Mouse (Mus musculus) hindbrain, embryonic 11.5 days (tissue): Measurements from ENCODE around the gene Rps19bp1. TPM values are rescaled to one million over a fixed set of nuclear protein-coding genes. Genes with fewer than 3 reads are reported as not detected.

ENCODE experiments used
- ATAC-seq: fragments of 200-750 bp; cut with Nextera tagmentation; 2 replicates; pipeline ENCODE4 v1.8.0; 2017; ENCODE audit warnings: mild to moderate bottlenecking, moderate TSS enrichment, moderate library complexity; ENCODE audit not compliant: low FRiP score
- DNase-seq: peaks from one replicate; pipeline ENCODE4 v3.0.0-alpha.2; 2015; ENCODE audit warnings: low spot score
- H3K27ac ChIP-seq: fragments of 300-500 bp; sonication (generic); 2 replicates; pipeline ENCODE4 v1.5.1; 2014; ENCODE audit warnings: mild to moderate bottlenecking, low read depth, low read length
- H3K27me3 ChIP-seq: fragments of 300-500 bp; sonication (generic); 2 replicates; pipeline ENCODE4 v1.6.1; 2014; ENCODE audit warnings: mild to moderate bottlenecking, low read length, moderate library complexity, mixed read lengths; ENCODE audit not compliant: control insufficient read depth, insufficient read depth
- H3K36me3 ChIP-seq: fragments of 300-500 bp; sonication (generic); 2 replicates; pipeline ENCODE4 v1.6.1; 2014; ENCODE audit warnings: mild to moderate bottlenecking, low read length, moderate library complexity, mixed read lengths; ENCODE audit not compliant: control insufficient read depth, insufficient read depth
- H3K4me1 ChIP-seq: fragments of 300-500 bp; sonication (generic); replicated peaks from 2 replicates; pipeline ENCODE4 v1.6.1; 2014; ENCODE audit warnings: low read length, mixed read lengths; ENCODE audit not compliant: control insufficient read depth, insufficient read depth
- H3K4me2 ChIP-seq: fragments of 300-500 bp; sonication (generic); replicated peaks from 2 replicates; pipeline ENCODE4 v1.6.1; 2014; ENCODE audit warnings: mild to moderate bottlenecking, low read depth, low read length
- H3K4me3 ChIP-seq: fragments of 300-500 bp; sonication (generic); 2 replicates; pipeline ENCODE4 v1.5.1; 2014; ENCODE audit warnings: low read depth, low read length
- H3K9ac ChIP-seq: fragments of 300-500 bp; sonication (generic); 2 replicates; pipeline ENCODE4 v1.6.1; 2014; ENCODE audit warnings: low read depth, low read length
- H3K9me3 ChIP-seq: fragments of 300-500 bp; sonication (generic); 2 replicates; pipeline ENCODE4 v1.6.1; 2016; ENCODE audit warnings: low read length; ENCODE audit not compliant: control insufficient read depth
- WGBS: fragments of 180-500 bp; shearing (Covaris S2); extraction: QIAGEN DNeasy Blood & Tissue Kit; methylation state at CpG from one replicate; pipeline ENCODE4 v1.1.7; 2014; 5-methylcytosine and 5-hydroxymethylcytosine counted together
- polyA plus RNA-seq: library from polyadenylated mRNA; unstranded; fragments of >200 nt; fragmentation: Nextera tagmentation; extraction: Ambion mirVana; gene quantifications from 2 replicates; pipeline ENCODE4 v1.2.1, GENCODE M21; 2014

Gene Rps19bp1
- polyA plus RNA-seq, 1 experiment from 2014 or later: 68.0 TPM

- H3K4me3 ChIP-seq: no peak overlapping the region
- no peak for ATAC-seq
- 41% methylated on average over 2 of the region's 2 CpGs for WGBS
- H3K27ac ChIP-seq: no peak overlapping the region
- no peaks in the 10 kb centered on the region for H3K27me3 ChIP-seq
- H3K4me2 ChIP-seq: no peak overlapping the region
- H3K9me3 ChIP-seq: no peaks in the 10 kb centered on the region
- no peaks in the 10 kb centered on the region for H3K36me3 ChIP-seq
- no peak overlapping the region for H3K9ac ChIP-seq
- H3K4me1 ChIP-seq: no peaks in the 10 kb centered on the region
- DNase-seq: no peak
These were observed 31.8 kb downstream of the Rps19bp1 start for GRCm38 (mm10) chr15:80232331-80232730.

DNA sequence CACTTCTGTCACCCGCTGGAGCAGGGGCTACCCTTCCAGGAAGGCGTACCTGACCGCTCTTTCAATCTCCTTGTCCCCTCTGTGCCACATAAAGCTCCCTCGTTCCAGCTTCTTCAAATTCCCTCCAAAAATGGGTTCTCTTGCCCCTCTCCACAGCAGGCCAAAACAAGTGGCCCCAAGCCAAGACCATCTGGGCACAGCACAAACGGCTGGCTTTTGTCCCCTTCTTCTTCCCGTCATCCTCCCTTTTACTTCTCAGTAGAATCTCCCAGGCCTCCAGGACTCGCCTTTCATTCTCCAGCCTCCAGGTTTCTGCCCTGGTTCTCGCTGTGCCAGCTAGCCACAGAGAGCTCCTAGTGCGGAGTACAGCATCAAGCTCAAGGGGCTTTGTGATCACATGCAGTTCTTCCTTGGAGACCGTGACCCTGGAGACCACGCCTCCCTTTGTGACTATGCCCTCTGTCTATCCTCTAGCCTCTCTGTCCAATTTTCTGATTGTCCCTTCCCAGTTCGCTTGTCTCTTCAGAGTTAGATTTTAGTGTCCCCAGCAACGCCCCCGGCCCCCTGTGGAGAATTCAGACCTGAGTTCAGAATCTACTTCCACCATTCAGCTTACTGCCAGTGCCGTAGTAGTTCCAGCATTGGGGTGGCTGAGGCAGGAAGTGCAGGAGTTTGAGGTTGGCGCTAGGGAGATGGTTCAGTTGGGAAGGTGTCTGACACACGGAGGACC is 35.9 kb downstream of the Rps19bp1 start:
- no peak overlapping the region for H3K9ac ChIP-seq
- H3K4me2 ChIP-seq: no peak overlapping the region
- no peaks in the 10 kb centered on the region for H3K9me3 ChIP-seq
- 66% methylated on average over 17 of the region's 17 CpGs for WGBS
- H3K4me3 ChIP-seq: no peak overlapping the region
- ATAC-seq (no peak), DNase-seq (no peak)
- H3K27ac ChIP-seq: no peak overlapping the region
- no peaks in the 10 kb centered on the region for H3K4me1 ChIP-seq
- H3K27me3 ChIP-seq: no peaks in the 10 kb centered on the region
- no peaks in the 10 kb centered on the region for H3K36me3 ChIP-seq

GRCm38 (mm10) chr15:80225796-80226195 is 38.3 kb downstream of the Rps19bp1 start:
- Histone ChIP-seq H3K9ac (no peak overlapping the region), H3K4me2 (no peak overlapping the region), H3K4me3 (no peak overlapping the region), H3K4me1 (no peaks in the 10 kb centered on the region), H3K36me3 (no peaks in the 10 kb centered on the region), H3K27me3 (no peaks in the 10 kb centered on the region), H3K27ac (no peak overlapping the region), H3K9me3 (no peaks in the 10 kb centered on the region)
- 46% methylated on average over 2 of the region's 2 CpGs for WGBS
- DNase-seq: peak; percentile 71
- ATAC-seq: no peak

GRCm38 (mm10) chr15:80225208-80225607 is 38.9 kb downstream of the Rps19bp1 start:
- DNase-seq (peak; percentile 84), ATAC-seq (no peak; the same call in 1 of the 2 replicates)
- H3K4me3 ChIP-seq: no peak overlapping the region
- H3K9me3 ChIP-seq: no peaks in the 10 kb centered on the region
- 26% methylated on average over 9 of the region's 9 CpGs for WGBS
- H3K27ac ChIP-seq: no peak overlapping the region
- H3K36me3 ChIP-seq: no peaks in the 10 kb centered on the region
- H3K4me2 ChIP-seq: no peak overlapping the region
- no peak overlapping the region for H3K9ac ChIP-seq
- H3K27me3 ChIP-seq: no peaks in the 10 kb centered on the region
- H3K4me1 ChIP-seq: no peaks in the 10 kb centered on the region

- ATAC-seq (no peak), DNase-seq (no peak)
- Histone ChIP-seq H3K4me3 (no peak overlapping the region), H3K9ac (no peak overlapping the region), H3K27me3 (no peaks in the 10 kb centered on the region), H3K4me2 (no peak overlapping the region), H3K36me3 (no peaks in the 10 kb centered on the region), H3K9me3 (no peaks in the 10 kb centered on the region), H3K4me1 (no peaks in the 10 kb centered on the region), H3K27ac (no peak overlapping the region)
- 87% methylated on average over 7 of the region's 7 CpGs for WGBS
These were observed 40.4 kb downstream of the Rps19bp1 start for GRCm38 (mm10) chr15:80223751-80224150.

DNA sequence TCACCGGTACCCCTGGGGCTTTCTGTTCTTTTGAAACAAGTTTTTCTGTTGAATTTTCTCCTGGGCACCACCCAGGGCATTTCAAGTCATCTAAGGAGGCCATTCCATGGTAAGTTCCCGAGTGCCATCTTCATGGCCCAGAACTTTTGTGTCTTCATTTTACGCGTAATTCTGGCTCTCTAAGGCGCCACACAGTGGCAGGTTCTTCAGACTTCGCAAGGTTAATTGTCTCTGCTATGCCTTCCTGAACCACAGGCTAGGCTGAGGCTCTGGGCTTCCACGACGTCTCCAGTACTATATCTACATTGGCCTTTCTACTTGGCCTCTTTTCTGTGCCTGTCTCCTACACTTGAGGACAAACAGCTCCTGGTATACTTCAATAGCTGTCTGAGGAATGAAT is 43.1 kb downstream of the Rps19bp1 start:
- Histone ChIP-seq H3K4me1 (no peaks in the 10 kb centered on the region), H3K4me2 (no peak overlapping the region), H3K27ac (no peak overlapping the region), H3K9me3 (no peaks in the 10 kb centered on the region), H3K9ac (no peak overlapping the region), H3K36me3 (no peaks in the 10 kb centered on the region), H3K27me3 (no peaks in the 10 kb centered on the region), H3K4me3 (no peak overlapping the region)
- WGBS: 72% methylated on average over 8 of the region's 8 CpGs
- no peak for ATAC-seq
- no peak for DNase-seq

DNA sequence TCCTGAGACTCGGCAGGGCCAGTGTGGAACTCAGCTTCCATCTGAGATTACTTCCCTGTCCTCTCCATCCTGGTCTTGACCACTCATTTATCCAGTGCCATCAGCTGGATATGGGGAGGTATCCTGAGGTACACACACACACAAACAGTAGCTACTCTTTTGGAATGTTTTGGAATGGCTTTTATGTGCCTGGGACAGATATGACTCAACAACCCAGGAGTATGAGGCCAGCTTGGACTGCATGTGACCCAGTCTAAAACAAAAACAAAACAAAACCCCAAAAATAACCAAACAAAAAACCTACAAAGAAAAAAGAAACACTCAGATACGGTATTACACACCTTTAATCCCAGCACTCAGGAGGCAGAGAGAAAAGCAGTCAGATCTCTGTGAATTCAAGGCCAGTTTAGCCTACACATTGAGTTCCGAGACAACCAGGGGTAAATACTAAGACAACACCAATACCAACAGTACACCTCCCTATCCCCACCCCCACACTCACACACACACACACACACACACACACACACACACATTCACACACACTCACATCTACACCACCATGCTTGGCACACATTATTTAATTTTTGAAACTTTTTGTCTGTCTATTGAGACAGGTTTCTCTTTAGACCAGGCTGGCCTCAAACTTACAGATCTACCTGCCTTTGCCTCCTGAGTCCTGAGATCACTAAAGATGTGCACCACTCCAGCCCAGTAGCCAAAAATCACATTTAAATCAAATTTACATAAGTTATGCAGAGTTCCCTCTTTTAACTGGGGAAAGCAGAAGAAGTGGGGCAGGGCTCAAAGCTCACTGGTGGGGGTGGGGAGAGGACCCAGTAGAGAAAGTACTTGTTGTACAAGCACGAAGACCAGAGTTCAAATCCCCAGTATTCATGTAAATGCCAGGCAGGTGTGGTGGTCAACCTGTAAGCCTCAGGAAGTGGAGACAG is 44.1 kb downstream of the Rps19bp1 start:
- H3K9ac ChIP-seq: no peak overlapping the region
- WGBS: 71% methylated on average over 4 of the region's 4 CpGs
- H3K27me3 ChIP-seq: no peaks in the 10 kb centered on the region
- no peaks in the 10 kb centered on the region for H3K9me3 ChIP-seq
- H3K27ac ChIP-seq: no peak overlapping the region
- no peaks in the 10 kb centered on the region for H3K36me3 ChIP-seq
- H3K4me2 ChIP-seq: no peak overlapping the region
- DNase-seq (no peak), ATAC-seq (no peak)
- no peak overlapping the region for H3K4me3 ChIP-seq
- H3K4me1 ChIP-seq: no peaks in the 10 kb centered on the region

GRCm38 (mm10) chr15:80219211-80219610 is 44.9 kb downstream of the Rps19bp1 start:
- 46% methylated on average over 14 of the region's 14 CpGs for WGBS

More at GRCm38 (mm10) chr15:80219211-80219610, 44.9 kb downstream of the Rps19bp1 start:
- no peak overlapping the region for H3K4me3 ChIP-seq
- H3K4me2 ChIP-seq: no peak overlapping the region
- 0 out of 2 replicates have a peak overlapping the region, but pooled peaks have one; percentile 11 for H3K9ac ChIP-seq
- H3K4me1 ChIP-seq: no peaks in the 10 kb centered on the region
- no peak overlapping the region for H3K27ac ChIP-seq
- H3K36me3 ChIP-seq: no peaks in the 10 kb centered on the region
- DNase-seq (peak; percentile 25), ATAC-seq (no peak)
- H3K27me3 ChIP-seq: no peaks in the 10 kb centered on the region
- H3K9me3 ChIP-seq: no peaks in the 10 kb centered on the region
